Mouse (Mus musculus) CD4-positive helper T cell, adult 2 months (primary cell): ENCODE results near the gene Cdsn.
A peak's percentile ranks its signal among the peaks of the same experiment; 100 is the strongest.

ENCODE experiments used
- DNase-seq: peaks from one replicate; pipeline ENCODE4 v3.0.0-alpha.2; 2012; ENCODE audit warnings: low read depth, missing footprints, low spot score

Cdsn gene

DNA sequence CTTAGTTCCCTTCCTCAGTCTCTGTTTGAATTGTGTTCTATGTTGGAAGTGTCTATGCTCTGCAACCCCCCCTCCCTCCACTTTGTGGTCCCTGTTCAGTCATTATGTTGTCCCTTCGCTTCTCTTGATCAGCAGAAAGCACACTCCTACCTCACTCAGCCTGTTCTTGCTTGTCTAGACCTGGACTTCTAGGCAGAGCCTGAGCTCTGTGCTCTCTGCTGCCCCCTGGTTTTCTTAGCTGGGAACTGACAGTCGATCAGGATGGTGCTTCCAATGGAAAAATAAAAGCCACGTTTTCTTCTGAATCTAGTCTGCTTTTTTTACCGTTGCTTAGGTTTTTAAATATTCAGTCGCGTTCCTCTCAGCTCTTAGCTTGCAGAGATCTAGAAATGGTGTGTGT lies 17.6 kb upstream of the Cdsn start:
- DNase-seq = peak; percentile 70

DNA sequence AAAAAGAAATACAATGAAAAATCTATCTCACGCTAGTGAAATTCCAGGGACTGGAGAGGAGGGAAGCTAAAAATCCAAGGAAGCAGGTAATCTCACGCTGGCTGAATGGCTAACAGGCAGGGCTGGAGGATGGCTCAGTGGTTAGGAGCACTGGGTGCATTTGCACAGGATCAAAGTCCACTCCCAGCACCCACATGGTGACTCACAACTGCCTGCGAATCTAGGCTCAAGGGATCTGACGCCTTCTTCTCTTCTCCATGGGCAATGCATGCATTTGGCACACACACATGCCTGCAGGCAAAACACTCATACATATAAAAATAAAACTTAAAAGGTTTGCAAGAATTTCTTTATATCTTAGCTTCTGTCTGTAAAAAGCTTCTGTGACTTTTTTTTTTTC lies 14.5 kb upstream of the Cdsn start:
- no peak for DNase-seq

DNA sequence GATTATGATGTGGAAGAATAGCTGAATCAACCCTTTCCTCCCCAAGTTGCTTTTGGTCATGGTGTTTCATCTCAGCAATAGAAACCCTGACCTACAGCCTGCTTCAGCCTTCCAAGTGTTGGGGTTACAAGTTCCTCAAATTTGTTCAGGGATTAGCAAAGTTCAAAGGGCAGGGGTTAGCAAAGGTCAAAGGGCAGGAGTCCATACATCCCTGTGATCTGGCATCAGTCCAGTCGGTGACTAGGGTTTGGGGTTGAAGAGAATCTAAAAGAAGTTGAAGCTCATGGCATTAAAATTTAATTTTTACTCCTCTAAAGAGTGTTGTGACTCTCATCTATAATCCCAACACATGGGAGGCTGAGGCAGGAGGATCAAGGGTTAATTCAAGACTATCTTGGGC lies 13.5 kb upstream of the Cdsn start:
- DNase-seq = no peak

DNA sequence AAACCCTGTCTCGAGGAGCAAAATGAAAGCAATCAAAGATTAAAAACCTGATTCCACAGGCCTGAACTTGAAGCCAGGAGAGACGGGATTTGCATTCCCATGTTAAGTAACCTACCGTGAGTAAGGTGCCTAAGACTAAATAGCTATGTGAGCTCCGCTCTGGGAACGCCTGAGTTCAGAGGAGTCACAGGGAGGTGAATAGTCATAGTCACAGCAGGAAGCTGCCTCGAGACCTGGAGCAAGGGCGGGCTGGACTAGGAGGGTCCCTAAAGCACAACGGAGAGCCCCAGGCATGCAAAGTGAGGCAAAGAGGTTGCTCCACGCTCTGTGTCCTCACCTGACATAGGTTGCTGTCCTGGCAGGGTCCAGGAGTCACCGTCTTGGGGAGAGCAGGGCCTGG lies 12.4 kb upstream of the Cdsn start:
- no peak for DNase-seq

DNA sequence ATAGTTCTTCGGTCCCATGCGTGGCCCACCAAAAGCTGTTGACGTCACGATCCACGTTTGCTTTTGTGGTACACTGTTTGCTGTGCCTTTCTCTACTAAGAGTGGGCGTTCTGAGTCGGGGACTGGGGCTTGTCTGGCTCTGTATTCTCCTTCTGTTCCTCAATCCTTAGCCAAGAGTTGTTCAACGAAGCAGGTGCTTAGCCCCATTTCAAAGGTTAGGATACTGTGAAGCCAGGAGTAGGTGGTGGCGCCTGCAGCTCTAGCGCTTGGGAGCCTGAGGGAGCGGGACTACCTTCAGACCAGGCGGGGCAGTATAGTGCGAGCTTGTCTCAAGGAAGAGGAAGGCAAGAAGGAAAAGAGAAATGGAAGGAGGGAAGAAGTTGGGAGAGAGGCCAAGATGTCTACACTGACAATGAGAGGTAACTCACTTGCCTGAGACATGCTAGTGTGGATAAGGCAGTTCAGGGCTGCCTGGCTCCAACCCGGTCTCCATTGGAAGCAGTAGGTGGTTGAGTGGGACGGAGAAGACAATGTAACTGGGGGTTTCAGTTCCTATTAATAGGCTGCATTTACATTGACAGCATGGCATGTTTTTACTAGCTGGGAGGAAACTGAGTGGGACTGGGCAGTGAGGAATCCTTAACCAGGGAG lies 9.0 kb upstream of the Cdsn start:
- no peak for DNase-seq

DNA sequence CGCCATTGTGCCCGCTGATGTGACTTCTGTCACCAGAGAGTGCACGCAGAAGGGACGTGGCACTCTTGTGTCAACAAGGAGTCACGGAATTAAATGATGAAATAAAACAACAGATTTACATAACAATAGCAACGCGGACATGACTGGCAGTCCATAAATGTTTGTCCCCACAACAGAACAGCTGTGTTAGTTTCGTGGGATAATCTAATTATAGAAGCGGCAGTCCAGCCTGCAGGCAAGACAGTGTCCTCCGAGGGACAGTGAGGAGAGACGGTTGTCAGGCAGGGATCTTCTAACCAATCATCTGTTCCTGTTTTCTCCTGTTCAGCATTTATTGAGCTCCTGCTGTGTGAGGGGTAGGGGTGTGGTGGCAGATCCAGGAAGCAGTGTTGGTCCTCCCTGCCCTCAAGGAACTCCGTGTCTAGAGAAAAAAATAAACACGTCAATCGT lies 8.5 kb upstream of the Cdsn start:
- no peak for DNase-seq

DNA sequence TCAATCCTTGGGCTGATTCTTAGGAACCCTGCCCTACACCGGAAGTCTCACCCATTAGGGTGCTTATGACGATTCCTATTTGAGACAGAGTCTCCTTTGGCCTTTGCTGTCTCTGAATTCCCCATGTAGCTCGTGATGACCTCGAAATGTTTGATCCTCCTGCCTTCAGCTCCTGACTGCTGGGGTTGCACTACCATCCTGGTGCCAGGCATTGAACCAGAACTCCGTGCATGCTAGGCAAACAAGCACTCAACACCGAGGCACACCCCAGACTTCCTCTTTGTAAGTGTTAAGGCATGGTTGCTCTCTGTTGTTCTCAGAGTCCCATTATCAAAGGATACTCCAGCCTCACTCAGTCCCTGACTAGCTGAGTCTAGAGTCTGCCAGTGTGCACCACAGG lies 7.9 kb upstream of the Cdsn start:
- DNase-seq = no peak

DNA sequence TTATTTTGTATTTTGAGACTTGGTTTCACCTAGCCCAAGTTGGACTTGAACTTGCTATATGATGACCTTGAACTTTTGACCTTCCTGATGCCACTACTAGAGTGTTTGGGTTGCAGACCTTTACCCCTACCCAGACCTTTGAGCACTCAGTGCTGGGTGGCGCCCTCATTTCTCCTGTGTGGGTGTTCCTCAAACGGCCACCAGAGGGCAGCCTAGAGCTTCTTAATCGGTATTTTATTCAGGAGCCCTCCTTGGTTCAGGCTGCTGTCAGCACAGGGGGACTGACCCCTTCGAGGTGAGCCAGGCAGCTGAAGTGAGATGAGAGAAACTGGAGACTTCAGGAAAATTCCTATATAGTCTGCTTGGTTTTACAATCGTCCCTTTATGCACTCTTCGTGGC lies 7.2 kb upstream of the Cdsn start:
- peak; percentile 40 for DNase-seq

DNA sequence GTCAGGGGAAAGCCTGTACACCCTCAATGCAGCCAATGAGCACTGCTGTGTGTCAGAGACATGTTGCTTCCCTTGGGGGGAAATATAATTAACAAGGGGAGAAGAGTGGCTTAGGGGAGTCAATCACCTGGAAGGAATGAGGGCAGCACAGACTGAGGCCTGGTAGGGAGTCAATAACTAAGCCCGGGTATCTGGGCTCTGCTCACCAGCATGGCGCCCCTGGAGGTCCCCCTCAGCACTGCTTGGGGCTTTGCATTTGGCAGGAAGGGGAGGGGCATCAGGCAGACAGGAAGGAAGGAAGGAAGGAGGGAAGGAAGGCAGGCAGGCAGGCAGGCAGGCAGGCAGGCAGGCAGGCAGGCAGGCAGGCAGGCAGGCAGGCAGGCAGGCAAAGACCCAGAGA lies 4.5 kb upstream of the Cdsn start:
- no peak for DNase-seq

DNA sequence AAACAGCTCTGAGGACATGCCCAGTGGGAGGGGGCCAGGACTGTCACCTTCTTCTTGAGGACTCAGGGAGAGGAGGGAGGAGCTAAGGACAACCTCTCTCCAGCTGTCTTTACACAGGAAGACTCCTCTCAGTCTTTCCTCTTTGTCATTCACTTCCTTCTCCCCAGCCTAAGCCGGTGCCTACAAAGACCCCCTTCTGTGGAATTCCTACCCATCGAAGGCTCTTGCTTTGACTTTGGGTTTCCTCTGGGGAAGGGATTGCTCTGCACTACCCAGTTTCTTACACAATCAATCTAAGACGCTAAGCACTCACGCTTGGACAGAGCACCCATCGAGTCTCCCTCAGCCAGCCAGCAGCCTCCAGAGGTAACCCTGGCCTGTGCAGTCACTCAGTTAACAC lies 3.3 kb upstream of the Cdsn start:
- no peak for DNase-seq

DNA sequence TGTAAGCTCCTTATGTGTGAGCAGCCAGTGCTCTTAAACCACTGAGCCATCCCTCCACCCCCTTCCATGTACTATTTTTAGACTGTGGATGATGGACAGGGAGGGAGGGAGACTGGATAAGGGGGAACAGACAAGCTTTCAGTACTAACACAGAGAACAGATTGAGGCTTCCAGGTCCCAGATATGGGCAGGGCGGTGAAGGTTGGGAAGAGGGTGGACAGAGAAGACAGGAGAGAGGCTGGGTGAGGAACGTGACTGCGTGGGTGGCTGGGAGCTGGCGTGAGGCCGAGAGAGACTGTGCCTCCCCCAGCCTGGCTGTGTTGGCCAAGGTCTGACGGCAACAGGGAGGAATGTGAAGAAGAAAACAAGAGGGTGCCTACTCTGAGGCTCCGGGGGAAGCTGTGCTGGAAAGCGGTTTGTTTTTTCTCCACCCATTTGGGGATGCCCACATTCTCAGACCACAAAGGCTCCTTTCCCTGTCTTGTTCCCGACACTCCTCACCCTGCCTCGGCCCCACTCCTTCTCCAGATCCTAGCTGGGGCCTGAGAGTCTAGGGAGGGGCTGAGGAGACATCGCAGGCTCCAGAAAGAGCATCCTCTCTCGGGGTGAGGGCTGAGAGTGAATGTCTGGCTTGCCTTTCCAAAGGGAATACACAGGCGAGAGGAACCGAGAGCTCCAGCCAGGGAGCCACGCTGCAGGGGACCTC lies 2.3 kb upstream of the Cdsn start:
- DNase-seq = no peak

DNA sequence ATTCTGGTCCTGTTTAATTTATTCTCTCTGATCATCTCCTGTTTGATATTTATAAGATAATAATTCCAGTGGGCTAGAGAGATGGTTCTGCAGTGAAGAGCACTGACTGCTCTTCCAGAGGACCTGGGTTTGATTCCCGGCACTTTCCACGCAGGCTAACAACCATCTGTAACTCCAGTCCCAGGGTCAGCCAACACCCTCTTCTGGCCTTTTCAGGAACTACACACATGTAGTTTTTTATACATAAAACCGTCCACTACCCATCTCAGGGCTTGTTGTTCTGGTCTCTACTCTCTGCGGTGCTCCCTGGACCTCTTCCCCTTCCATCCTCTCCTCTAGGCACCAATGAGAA lies 1.8 kb upstream of the Cdsn start:
- no peak for DNase-seq

DNA sequence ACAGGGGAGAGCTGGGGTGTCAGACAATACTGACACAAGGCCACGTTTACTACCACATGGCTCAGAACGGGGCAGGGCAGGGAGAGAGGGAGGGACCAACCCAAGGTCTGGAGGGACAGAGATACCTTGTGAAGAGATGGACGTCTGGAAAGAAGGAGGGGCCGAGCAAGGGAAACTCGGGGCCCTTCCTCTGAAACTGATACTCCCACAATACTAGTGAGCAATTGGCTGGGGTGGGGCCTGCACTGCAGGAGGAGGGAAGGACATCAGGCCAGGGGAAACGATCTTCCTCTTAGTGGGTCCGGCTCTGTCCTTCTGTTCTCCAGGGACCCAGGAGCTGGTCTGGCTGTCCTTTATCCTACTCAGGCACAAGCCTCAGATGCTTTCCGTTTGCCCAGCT lies 1.1 kb upstream of the Cdsn start:
- no peak for DNase-seq

DNA sequence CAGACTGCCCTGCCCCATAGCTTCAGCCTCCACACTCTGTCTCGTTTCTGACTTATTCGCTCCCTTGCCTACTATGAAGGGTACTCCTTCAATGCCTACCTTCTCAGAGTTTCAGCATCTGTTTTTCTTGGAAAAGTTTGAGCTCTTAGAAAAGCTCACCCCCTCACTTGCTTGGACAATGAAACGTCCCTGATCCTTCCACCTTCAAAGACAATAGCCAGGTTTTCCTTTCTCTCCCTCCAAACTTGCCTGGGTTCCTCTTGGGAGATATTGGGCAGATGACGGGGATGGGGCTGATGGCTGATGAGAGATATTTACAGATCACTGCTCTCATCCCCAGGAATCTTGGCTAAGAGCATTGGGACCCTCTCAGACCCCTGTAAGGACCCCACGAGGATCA lies 2.4 kb downstream of the Cdsn start:
- DNase-seq = no peak

DNA sequence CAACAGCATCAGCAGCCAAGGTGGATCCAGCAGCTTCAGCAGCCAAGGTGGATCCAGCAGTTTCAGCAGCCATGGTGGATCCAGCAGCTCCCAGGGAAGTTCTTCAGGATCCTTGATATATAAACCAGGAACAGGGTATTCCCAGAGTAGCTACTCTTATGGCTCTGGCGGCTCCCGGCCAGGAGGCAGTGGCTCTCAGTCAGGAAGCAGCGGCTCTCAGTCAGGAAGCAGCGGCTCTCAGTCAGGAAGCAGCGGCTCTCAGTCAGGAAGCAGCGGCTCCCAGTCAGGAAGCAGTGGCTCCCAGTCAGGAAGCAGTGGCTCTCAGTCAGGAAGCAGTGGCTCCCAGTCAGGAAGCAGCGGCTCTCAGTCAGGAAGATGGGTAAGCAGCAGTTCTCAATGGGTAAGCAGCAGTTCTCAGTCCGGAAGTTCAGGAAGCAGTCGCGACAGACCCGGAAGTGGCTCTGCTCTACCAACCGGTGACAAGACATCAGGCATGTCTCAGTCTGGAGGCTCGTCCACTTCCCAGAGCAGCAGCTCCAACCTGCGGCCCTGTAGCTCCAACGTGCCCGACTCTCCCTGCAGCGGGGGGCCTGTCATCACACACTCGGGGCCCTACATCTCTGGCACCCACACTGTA lies 3.0 kb downstream of the Cdsn start:
- DNase-seq = no peak

DNA sequence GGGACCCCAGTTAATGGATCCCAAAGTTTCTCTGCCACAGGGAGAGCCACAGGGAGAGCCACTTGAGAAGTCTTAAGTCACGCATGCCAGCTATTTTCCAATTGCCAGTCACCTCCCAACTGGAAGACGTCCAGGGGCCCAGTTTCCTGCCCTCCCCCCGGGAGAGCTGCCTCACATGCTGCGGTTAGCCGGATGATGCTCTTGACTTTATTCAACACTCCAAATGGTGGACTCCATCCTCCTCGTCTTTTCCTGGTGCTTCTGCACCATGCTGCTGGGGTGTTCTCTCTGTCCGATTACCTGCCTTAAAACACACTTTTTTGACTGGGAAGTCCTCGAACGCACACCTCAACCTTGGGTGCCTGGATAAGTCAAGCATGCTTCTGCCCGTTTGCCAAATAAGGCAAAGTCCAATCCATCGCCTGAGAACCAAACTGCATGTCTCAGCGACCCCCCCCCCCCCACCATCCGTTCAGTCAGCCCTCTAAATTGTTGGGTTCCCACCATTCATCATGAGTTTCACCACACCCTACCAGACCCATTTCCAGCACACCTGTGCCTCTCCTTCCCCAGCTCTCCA lies 4.3 kb downstream of the Cdsn start:
- DNase-seq = no peak

DNA sequence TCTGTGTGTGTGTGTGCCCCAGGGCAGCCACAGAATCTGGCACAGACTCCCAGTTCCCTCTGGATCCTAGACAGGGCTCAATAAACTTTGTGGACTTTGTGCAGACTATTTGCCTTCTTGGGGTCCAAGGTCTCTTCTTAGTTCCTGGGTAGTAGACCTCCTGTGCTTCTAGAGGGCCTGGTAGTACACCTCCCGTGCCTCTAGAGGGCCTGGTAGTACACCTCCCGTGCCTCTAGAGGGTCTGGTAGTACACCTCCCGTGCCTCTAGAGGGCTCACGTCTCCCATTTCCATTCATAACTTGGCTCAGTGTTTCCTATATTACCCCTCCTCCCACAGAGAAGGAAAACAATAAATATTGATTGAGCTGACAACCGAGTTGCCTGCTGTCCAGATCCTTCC lies 4.9 kb downstream of the Cdsn start:
- DNase-seq = peak; percentile 63

DNA sequence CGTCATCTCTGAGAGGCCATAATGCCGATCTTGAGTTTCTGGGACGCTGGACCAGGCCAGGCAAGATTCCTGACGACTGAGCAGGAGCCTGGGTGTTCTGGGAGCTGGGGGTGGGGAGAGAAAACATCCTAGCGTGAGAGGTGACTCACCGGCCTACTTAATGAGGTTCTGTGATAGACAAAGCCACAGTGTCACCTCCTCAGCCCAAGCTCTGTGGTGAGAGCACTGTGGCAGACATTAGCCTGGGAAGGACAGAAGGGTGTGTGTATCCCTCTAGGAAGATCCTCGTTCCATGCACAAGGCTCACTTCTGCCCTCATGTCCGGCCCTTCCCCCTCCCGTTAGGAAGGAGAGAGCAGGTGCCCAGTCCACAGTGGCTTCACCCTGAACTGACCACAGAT lies 5.4 kb downstream of the Cdsn start:
- DNase-seq = no peak

DNA sequence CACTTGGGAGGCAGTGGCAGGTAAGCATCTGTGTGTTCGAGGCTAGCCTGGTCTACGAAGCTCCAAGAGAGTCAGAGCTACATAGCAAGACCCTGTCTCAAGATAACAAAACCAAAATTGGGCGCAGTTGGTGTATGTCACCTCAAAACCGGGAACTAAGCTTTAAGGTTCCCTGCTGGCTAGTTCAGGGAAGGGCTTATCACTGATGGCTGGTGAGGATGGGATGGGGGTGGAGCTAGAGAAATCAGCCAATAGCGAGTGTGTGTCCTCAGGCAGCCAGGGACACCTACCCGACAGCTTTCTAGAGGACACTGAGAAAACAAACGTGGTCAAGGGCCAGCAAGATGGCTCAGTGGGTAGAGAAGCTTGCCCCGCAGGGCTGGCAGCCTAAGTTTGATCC lies 6.3 kb downstream of the Cdsn start:
- no peak for DNase-seq

DNA sequence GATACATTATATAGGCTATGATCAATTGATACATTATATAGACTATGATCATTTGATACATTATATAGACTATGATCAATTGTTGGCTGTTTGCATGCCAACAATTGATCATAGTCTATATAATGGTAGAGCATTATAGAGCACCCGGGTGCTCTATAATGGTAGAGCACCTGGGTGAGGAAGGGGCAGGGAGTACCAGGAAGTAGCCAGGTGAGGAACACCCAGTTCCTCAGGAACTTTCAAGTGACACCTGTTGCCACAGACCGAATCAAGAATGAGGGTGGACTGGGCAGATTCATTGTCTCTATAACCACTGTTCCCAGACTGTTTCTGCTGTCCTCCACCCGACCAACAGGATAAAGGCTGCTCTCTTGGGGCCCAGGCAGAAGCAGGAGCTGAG lies 15.2 kb downstream of the Cdsn start, which contains the start of gene 2300002M23Rik:
Gene 2300002M23Rik (plus strand): TSS at position 301 of the 400 bp plus-strand sequence.
- no peak for DNase-seq

DNA sequence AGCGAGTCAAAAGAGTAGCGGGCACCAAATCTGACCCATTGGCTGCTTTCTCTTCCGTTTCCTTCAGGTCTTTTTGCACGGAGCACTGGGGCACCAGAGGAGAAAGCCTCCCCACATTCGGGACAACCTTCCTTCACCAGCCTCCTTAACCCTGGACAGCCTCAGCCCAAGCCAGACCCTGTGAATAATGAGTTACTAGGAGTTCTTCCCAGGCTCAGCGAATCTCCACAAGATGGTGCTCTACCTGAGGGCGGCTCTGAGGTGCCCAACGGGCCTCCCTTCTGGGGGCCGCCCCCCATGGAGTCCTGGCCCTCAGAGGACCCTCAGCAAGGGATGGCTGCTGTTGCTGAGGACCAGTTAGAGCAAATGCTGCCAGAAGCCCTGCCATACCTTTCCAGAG lies 15.8 kb downstream of the Cdsn start:
- no peak for DNase-seq

DNA sequence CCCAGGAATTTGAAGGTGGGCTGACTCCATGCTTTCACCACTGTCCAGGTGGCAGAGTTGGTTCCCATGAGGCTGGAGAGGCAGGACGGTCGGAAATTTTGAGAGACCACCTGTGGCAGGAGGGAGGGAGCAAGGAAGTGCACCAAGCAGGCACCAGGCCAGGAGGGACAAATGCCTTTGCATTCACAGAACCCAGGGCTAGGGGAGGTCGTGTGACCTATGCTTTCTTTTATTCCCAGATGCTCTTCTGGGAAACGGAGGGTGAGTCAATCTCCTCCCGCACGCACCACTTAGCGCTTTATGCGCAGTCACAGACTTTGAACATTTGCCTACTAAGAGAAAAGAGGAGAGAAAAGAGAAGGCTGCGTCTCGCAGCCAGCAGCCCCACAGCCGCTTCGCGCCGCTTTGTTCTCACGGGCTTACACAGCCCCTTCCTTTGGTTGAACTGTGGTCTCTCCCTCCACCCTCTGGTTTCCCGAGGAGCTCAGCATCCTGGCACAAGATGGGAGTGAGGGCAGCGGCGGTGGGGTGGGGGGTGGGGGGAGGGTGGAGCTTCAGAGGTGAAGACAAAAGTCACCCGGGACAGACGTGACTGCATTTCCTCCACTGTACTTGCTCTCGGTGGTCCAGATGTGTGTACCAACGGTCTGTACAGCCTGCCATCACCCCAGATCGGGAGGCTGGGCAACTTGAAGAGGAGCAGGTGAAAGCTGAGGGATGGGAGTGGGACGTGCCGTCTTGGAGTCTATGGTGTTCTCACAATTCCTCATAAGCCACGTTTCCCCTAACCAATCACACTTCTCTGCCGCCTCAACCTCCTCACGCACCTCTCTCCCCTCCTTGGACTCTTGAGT lies 17.4 kb downstream of the Cdsn start:
- no peak for DNase-seq
